Mouse (Mus musculus): ENCODE data around the gene Rrm1.
"Not testable (repeated sequence)": the region's sequence is repeated elsewhere in the genome, so short reads cannot be mapped to it uniquely, and the experiment has no call there.

The Rrm1 gene

DNA sequence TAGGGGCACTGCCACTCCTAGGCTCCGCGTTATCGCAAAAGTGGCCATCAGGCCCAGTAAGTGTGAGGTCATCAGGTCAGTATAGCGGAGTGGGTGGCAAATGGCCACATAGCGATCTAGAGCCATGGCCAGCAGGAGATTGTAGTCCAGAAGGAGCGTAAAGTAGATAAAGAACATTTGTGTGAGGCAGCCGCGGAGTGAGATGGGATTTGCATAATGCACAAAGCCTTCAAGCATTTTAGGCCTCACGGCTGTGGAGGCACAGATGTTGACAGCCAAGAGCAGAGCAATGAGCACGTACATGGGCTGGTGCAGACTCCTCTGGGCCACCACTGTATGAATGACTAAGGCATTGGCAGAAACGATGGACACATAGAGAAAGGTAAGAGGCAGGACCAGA is 35.9 kb downstream of the Rrm1 start:
- no peak for DNase-seq (ENCODE audit: low read depth in 1 of 2, low spot score in 2 of 2)

DNA sequence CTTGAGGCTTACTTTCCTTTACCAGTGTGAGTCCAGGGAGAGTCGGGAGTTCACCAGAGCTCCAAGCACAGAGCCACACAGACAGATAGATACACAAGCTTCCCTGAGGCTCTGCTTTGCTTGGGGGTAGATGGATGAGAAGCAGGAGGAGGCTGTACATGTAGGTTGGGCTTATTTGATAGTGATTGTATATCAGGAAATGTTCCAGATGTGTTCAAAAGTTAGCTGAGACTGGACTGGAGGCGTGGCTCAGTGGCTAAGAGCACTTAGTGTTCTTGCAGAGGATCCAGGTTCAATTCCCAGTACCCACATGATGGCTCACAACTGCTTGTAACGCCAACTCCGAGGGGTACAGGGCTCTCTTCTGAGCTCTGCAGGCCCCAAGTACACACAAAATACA is 36.9 kb downstream of the Rrm1 start:
- DNase-seq (ENCODE audit: low read depth in 1 of 2, low spot score in 2 of 2): no peak

DNA sequence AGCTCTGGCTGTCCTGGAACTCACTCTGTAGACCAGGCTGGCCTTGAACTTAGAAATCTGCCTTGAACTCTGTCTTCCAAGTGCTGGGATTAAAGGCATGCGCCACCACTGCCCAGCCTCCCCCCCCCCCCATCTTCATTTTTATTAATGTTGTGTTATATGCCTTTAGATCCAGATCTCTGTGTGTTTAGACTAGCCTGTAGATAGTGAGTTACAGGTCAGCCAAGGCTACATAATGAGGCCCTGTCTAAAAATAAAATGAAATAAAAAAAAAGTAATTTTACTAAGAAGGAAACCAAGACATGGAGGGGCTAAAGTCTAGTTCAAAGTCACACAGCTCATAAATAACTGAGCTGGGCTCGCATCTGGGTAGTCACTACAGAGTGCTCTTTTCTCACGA is 37.4 kb downstream of the Rrm1 start:
- no peak for DNase-seq (ENCODE audit: low read depth in 1 of 2, low spot score in 2 of 2)

DNA sequence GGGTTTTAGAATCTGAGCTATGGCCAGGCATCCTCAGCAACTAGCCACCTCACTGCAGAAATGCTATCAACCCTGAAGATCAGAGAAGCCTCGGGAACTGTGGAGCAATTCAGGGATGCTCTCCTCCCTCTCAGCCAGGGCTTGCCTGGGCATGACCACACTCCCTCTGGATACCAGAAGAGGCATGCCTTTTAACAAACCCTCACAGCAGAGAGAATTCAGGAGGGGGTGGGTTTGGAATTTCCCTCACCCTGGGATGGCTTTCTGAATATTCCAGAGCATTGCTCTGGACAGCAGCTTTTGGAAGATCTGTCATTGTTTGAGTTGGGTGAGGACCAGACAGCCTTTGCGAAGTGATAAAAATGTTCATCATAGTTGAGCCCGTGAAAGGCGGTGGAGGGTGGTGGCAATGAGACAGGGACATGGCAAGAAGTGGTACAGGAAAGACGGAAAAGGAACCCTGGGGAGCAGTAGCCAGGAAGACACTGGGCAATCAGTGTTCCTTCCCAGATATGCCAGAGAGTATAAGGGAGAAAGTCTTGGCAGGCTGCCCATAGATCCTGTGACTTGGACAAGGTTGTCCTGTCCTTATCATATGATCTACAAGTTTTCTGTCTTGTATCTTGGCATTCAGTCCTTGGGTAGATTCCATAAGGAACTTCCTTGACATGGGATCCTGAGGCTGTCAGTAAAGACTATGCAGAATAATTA is 38.0 kb downstream of the Rrm1 start:
- DNase-seq (ENCODE audit: low read depth in 1 of 2, low spot score in 2 of 2): no peak

DNA sequence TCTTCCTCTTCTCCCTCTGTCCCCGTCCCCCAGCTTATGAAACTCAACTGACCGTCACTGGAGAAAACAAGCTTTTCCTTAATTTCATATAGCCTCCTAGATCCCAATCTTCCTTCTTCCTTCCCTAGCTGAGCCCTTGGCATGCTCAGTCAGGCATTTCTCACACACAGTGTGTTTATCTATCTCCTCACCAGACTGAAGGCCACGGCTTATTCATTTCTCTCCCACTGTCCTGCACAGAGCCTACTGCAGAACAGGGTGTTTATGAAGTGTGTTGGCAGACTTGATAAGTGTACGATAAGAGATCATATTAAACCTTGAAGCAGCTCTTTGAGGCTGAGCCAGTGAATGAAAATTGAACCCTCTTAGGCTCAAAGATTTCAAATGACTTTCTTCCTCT is 39.3 kb downstream of the Rrm1 start:
- no peak for DNase-seq (ENCODE audit: low read depth in 1 of 2, low spot score in 2 of 2)

DNA sequence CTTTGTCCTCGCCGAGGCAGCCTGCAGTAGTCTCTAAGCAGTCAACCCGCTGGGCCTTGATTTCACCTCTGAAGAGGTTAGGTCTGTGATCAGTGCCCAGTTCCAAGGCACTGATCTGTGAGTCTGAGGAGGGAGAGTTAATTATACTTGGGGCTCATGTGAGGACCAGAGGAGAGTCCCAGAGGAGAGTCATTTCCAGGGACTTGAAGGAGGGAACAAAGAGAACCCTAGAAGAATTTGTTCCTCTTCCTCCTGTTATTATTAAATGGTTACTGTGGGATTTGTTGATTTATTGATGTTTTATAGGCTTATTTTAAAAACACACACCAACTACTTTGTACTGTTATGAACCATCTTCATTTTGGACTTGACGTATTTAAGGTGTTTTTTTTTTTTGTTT is 40.1 kb downstream of the Rrm1 start, which contains the start of gene Olfr543:
TSS of gene Olfr543 (minus strand) at position 101 of the 400 bp plus-strand sequence.
- DNase-seq (ENCODE audit: low read depth in 1 of 2, low spot score in 2 of 2): no peak

DNA sequence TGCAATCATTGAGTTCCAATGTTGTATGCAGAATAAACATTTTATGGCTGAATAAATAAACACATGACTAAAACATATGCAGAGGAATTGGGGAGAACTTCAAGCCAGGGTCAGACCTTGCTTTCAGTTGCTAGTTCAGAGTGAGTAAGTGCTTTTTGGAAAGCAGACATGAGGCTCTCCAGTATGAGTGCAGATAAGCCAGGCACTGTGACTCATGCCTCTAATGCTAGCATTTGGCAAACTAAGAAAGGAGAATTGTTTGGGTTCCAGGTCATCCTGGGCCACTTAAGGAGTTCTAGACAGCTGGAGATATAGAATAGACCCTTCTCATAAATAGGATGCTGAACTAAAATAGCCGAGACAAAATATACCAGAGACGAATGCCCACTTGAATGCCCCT is 42.2 kb downstream of the Rrm1 start:
- no peak for DNase-seq (ENCODE audit: low read depth in 1 of 2, low spot score in 2 of 2)

DNA sequence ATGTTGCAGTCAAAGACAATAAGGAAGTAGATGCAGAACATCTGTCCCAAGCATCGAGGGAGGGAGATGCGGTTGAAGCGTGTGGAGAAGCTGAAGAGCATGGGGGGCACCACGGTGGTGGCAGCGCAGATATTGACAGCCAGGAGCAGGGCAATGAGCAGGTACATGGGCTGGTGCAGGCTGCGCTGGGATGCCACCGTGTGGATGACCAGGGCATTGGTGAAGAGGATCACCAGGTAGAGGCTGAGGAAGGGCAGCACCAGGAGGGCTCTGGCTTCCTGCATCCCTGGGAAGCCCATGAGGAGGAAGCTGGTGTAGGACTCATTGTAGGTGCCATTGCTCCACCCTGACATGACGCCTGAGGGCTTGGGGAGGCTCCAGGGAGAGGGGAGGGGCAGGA is 43.3 kb downstream of the Rrm1 start:
- DNase-seq (ENCODE audit: low read depth in 1 of 2, low spot score in 2 of 2): not testable (repeated sequence)

DNA sequence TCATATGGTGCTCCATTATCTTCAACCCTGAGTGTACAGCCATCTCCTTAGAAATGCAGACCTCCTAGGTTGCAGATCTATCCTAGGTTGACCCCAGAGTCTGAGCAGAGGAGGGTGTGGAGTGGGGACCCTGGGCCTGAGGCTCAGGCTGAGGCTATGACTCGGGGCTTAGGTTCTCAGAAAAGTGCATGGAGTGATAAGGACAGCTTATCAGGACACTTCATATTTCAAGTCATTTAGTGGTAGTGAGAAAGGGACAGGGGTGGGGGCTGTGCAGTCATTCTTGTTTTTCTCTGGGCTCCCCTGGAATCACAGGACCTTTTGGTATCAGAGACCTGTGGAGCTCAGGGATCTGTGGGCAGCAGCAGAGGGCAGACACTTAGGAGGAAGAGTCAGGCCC is 44.6 kb downstream of the Rrm1 start:
- no peak for DNase-seq (ENCODE audit: low read depth in 1 of 2, low spot score in 2 of 2)

DNA sequence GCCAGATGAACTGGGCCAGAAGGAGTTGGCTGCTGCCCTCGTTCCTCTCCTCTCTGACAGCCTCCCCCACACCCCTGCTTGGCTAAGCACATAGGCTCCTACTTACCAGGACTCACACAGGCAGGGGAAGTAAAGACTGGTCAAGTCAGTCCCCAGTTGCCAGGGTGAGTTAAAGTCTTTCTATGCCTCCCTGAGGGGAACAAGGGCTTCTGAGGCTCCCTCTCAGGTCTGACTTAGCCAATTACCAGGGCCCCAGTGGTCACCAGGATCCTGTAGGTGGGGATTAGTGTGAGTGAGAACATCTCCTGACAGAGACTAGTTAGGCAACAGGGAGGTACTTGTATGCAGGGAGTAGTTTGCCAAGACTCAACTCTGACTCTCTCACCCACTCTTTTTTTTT is 46.7 kb downstream of the Rrm1 start, which contains the start of gene Olfr544:
TSS of gene Olfr544 (minus strand) at position 153 of the 400 bp plus-strand sequence.
- no peak for DNase-seq (ENCODE audit: low read depth in 1 of 2, low spot score in 2 of 2)

DNA sequence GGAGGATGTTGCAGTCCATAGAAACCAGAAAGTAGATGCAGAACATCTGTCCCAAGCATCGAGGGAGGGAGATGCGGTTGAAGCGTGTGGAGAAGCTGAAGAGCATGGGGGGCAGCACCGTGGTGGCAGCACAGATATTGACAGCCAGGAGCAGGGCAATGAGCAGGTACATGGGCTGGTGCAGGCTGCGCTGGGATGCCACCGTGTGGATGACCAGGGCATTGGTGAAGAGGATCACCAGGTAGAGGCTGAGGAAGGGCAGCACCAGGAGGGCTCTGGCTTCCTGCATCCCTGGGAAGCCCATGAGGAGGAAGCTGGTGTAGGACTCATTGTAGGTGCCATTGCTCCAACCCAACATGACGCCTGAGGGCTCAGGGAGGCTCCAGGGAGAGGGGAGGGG is 52.9 kb downstream of the Rrm1 start:
- not testable (repeated sequence) for DNase-seq (ENCODE audit: low read depth in 1 of 2, low spot score in 2 of 2)

DNA sequence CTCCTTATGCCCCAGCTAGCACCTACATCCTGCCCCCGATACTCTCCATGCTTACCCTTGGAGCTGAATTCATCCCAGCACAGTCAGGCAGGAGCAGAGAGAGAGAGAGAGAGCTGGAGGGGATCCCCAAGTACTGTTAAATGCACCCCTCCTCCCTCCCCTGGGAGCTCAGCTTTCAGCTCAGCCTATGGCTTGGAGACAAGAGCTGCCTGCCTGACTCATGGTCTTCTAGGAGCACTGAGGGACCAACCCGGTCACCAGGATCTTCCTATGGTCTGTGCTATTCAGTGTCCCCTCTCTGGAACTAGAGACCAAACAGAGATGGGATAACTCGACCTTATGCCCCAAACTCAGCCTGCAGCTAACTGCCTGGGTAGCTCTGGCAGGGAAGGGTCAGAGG is 58.0 kb downstream of the Rrm1 start, which contains the start of gene Olfr545:
TSS of gene Olfr545 (minus strand) at position 101 of the 400 bp plus-strand sequence.
- DNase-seq (ENCODE audit: low read depth in 1 of 2, low spot score in 2 of 2): no peak

DNA sequence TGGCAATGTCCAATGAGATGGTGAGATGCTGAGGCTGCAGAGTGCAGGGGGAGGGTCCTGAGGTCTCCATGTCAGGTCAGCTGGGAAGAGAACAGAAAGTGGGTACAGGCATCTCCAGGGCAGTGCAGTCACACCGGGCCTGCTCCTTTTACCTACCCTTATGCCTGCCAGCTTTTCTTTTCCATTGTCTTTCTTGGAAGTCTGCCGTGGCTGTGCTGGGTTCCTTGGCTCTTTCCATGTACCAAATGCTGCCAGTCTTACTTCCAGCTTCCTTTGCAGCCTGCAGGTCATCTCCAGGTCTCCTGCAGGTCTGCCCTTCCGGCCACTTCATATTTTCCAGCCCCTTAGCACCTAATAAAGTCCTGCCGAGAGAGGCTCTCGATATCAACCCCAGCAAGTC is 60.5 kb downstream of the Rrm1 start:
- DNase-seq (ENCODE audit: low read depth in 1 of 2, low spot score in 2 of 2): no peak

DNA sequence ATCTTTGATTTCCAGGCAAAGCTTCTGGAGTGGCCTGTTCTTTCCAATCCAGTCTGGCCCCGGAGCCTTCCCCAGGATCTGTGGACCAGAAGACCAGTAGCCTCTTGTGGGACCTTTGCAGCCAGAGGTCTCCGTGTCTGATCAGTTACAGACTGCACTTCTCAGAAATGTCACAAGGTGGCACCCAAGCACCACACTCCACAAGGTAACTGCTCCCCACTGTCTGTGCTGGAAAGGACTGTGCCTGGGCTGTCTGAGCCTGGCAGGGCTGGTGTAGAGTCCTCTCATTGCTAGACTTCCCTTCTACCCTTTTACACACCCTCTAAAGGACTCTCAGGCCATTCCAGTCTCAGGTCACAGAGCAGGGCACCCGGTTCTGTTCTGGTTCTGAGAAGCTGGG is 65.4 kb downstream of the Rrm1 start:
- DNase-seq (ENCODE audit: low read depth in 1 of 2, low spot score in 2 of 2): peak in 1 of 2 experiments; percentile 20

DNA sequence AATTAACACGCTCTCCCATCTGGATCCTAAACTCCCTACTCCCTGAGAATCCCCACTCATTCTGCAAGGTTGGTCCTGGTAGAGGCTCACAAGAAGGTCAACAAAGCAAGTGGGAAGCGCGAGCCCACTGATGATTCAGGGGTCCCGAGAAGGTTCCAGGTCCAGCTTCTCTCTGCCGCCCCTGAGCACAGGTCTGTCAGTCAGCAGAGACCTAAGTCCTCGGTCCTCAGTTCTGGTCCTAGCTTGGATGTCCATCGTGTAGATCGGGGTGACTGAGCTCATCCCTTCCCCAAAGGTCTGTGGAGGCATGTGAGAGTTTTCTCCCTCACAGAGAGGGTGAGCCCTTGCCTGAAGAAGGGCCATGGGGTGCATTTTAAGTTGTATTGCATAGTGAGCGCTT is 66.6 kb downstream of the Rrm1 start:
- DNase-seq (ENCODE audit: low read depth in 1 of 2, low spot score in 2 of 2): no peak

DNA sequence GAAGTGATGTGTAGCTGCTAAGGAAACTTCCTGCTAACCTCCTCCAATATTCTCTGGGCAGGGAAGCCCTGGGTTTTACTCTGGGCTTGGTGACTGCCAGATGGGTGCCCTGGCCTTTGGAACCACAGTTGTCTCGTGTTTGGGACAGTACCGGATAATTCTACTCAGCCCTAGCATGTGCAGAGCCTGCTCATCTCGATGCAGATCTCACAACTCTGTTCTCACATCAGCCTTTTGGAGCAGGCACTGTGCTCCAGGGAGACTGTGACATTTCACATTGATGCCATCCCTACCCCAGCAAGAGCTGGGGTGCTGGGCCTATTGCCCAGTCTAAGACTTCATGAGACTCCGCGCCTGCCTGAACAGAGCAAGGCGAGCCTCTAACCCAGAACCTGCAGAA is 67.2 kb downstream of the Rrm1 start:
- DNase-seq (ENCODE audit: low read depth in 1 of 2, low spot score in 2 of 2): no peak

DNA sequence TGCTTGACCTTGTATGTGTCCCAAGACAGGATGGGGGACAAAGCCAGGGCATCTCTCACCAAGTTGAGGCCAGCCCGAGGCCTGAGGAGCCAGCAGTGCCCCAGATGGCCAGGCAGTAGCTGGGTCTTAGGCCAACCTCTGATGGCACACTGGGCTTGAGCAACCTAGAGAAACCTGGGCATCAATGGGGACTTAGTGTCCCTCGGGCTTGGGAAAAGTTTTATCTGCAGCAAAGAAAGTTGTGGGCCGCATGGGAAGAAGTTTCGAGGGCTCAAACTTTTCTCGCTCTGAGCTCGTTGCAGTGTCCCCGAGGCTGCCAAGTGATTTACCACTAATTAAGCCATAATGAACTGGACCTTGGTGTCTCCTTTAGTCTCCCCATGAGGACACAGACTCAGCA is 68.2 kb downstream of the Rrm1 start:
- no peak for DNase-seq (ENCODE audit: low read depth in 1 of 2, low spot score in 2 of 2)

DNA sequence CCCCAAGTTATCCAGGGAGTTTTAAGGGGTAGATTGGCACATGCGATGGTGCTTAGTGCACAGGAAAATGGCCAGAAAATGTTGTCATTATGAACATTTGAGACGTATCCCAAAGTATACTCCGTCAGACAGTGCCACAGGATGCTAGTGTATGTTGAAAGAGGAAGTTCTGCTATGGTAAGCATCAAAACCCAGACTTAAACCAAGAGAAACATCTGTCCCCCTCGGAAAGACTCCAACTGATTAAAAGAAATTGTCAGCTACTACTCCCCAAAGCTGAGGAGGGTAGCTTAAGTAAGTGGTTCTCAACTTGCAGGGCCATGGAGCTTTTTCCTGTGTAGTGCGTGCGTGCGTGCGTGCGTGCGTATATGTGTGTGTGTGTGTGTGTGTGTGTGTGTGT is 70.4 kb downstream of the Rrm1 start:
- no peak for DNase-seq (ENCODE audit: low read depth in 1 of 2, low spot score in 2 of 2)

DNA sequence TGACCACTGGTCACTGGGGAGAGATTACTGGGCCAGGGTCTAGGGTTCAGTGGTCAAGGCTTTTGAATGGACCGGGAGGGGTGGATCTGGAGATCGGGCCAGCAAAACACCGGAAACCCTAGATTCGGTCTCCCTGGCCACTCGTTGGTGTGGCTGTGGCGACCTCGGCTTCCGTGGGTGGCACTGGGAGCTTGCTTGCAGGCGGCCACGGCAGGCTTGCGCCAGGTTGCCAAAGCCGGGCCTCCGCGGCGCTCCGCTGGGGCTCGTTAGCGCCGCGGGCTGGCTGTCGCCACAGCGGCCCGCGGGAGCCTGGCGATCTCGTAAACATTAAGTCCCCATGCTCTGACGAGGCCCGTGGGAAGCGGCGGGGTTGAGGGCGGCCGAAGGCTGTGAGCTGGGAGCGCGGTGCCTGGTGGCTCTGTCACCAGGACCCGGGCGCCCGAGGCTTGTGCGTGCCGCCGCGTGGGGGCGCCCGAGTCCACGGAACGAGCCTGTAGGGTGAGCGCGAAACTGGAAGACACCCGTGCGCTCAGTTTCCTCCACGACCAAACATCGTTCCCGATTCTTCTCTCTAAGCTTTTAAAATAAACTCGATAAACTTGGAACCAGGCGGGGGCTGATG is 71.4 kb downstream of the Rrm1 start:
- DNase-seq (ENCODE audit: low read depth in 1 of 2, low spot score in 2 of 2): peak; percentile 52 to 61

DNA sequence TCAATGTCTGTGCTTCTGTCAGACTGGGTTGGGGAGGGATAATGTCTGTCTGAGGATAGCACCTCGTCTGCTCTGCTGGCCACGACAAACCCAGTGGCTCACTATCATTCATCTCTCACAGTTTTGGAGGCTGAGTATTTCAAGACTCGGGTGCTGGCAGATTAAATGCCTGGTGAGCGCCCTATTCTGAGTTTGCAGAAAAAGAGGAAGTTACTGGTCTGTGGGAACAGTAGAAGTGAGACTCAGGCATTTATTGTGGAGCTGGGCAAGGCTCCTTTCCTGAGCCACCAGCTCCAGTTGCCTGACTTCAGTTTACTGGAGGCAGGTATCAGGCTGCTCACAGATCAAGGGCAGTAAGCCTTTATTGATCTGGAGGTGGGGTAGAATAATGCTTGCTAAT is 72.6 kb downstream of the Rrm1 start:
- DNase-seq (ENCODE audit: low read depth in 1 of 2, low spot score in 2 of 2): no peak

DNA sequence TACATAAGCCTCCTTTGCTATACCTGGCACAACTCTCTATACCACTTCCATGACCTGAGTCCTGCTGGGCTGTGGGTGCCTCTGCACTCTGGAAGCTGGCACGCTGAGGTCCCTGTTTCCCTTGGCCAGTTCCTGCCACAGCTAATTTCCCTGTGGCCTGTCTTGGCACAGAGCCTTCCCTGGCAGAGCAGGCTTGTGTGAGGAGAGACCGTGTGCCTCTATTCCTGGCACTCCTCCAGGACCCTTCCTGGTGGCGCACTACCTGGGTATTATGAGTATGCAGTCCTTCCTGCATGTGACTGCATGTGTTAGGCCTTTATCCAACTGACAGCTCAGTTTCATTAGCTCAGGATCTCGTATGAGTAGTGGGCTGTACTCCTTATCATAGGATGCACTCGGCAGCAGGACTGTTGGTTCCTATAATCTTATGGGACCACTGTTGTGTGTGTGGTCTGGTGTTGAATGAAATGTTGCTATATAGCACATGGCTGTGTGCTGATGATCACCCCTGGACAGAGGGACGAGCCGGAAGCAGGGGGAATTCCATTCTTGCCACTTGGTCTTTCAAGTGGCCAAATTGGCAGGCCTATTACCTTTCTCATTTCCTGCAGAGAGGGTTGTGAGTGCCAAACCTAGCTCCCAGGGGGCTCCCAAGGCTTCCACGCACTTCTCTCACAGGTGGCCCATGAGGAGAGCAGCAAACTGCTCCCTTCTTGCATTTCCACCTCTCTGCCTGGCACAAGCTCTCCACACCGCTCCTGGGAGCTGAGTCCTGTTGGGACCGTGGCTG is 75.0 kb downstream of the Rrm1 start:
- no peak for DNase-seq (ENCODE audit: low read depth in 1 of 2, low spot score in 2 of 2)

DNA sequence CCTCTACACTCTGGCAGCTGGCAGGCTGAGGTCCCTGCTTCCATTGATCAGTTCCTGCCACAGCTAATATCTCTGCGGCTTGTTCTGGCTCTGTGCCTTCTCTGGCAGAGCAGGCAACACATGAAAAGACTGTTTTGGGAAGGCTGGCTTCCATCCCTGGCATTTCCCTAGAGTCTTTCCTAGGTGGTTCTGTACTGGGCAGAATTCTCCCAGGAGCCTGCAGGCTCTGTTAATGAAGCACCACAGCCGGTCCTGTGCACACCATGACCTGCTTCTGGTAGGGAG is 75.5 kb downstream of the Rrm1 start:
- no peak for DNase-seq (ENCODE audit: low read depth in 1 of 2, low spot score in 2 of 2)
